Mouse (Mus musculus) adrenal gland, postnatal 14 days (tissue): ENCODE measurements around the gene Rhag. TPM values are rescaled to one million over a fixed set of nuclear protein-coding genes. Genes with fewer than 3 reads are reported as not detected.

ENCODE experiments used
- DNase-seq: peaks from one replicate; pipeline ENCODE4 v3.0.0; 2021; ENCODE audit warnings: mixed read lengths
- total RNA-seq: library from RNA; stranded (reverse); gene quantifications from 2 replicates; pipeline ENCODE4 v1.2.3, GENCODE M21; 2021

The Rhag gene
- total RNA-seq, 1 experiment from 2014 or later: 4.2 TPM

DNA sequence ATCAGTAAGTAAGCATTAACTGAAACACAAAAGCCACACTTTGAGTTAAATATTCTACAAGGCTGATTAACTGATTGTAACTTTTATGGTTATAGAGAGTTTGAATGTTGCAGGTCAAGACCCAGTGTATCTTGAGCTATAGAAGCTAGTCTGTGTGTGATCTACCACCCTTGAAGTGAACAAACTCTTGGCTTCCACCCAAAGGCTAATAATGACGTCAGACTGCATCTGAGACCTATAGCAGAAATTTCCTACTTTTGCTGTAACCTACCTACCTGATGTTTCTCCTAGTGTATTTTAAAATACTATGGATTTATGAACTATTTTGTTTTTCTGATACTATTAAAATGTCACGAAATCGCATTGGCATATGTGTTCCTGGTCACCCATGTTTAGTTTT is 63.8 kb downstream of the Rhag start:
- no peak for DNase-seq

DNA sequence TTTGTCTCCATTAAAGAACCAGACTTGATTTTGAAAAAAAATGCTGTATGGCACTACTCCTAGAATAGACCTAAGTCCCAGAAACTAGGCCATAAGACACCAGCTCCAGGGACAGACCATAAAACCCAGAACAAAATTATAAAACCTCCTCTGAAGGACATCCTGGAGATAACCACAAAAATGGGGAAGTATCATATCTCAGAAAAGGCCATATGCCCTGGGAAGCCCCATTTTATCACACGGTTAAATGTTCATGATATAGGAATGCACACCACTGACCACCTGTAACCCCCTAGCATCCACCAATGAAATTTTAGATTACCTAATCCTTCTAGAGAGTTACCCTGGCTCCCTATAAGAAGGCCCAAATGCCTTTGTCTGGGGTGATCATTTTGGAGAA is 64.6 kb downstream of the Rhag start:
- DNase-seq: no peak

DNA sequence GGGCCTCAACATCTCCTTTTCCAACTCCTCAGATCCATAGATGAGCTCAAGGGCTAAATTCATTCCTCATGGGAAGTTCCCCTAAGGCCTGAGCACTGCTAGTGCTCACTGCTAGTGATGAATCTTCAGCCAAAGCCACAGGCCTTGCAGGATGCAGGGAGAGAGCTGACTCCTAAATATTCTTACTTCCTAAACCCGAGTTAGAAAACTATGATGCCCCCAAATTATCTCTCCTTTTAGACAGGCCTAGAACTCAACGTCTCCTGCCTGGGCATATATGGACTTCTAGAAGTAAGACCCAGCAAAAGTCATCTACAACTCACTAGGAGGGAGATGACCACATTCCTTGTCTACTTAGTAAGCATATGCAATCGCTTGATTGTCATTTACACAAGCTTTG is 66.8 kb downstream of the Rhag start:
- DNase-seq: no peak

DNA sequence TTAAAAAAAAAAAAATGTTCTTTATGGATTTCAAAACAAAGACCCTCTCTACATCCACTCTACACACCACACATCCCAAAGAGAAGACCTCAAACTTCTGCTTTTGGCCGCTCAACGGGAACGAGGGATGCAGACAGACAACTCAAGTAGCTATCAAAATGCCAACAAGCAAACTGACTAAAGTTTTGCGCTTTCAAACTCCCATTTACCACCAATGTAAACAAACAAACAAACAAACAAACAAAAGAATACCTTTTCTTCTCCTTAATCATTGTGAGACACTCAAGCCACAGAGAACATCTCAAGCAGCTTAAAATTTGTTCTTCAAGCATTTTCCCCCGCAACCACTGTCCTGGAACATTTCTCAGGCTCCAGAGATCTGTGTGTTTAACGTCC is 68.6 kb downstream of the Rhag start:
- no peak for DNase-seq

DNA sequence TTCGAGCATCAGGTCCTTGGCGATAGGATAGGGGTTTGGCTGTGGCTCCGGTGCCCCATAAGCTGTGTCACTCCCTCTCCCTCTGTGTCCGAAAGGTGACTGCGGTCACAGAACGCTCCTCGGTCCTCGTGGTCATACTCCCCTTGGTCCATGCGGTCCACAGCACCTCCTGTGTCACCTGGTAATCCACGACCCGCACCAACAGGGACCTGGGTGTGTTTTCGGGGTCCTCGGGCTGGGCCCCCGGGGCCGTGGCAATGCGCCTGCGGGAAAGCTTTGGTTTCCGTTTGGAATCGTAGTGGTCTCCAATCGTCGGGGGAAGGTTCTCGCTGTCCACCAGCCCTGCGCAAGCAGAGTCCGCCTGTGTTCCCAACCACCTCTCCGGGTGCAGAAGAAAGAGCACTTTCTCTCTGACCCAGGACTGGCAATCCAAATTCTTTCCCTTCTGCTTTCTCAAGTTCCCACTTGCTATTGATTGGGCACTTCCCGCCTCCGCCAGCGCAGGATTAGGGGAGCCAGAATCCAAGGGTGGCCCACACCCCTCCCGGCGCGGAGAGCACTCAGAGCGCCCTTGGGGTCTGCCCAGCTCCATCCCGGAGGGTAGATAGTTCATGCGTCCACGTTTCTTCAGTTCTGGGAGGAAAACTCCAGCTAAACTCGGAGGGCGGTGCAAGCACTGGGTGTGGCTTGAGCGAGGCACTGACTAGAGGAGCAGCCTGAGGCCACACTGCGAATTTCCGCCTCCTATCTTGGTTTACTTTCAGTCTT is 69.2 kb downstream of the Rhag start, which contains the start of gene 9130008F23Rik:
Gene 9130008F23Rik, minus strand, starts transcription at position 636 of the 768 bp plus-strand sequence.
- peak; percentile 67 for DNase-seq

DNA sequence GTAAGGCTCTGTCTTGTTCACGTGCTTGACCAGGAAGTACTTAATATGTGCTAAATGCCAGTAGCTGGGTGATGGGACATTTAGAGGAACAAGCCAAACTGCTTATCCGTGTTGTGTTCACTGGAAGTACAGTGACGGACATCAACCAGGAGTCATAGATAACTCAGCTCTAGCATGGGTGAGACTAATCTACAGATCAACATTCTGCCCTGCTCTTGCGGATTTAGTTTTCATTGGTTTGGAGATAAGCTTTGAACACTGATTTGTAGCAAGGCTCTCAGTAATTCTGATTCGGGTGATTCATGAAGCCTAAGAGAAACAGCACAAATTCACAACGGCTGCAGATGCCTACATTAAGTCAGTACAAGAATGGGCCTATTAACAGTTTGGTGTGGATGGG is 71.2 kb downstream of the Rhag start:
- no peak for DNase-seq

DNA sequence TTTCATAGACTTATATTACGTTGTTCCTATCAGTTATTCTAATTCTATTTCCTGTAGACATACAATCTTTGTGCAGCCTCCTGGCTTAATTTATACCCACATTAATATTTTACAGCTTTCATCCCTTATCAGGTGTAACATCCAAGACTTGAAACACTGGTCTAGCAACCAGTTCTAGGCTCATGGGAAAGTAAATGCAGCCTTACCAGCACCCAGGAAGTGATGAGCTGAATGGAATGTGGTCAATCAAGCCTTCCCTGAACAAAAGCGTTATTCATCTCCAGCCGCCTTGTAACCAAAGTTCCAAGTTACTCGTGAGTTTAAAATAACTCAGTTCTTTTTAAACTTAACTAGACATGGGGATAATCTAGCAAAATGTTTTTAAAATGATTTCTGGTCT is 74.2 kb downstream of the Rhag start:
- no peak for DNase-seq

DNA sequence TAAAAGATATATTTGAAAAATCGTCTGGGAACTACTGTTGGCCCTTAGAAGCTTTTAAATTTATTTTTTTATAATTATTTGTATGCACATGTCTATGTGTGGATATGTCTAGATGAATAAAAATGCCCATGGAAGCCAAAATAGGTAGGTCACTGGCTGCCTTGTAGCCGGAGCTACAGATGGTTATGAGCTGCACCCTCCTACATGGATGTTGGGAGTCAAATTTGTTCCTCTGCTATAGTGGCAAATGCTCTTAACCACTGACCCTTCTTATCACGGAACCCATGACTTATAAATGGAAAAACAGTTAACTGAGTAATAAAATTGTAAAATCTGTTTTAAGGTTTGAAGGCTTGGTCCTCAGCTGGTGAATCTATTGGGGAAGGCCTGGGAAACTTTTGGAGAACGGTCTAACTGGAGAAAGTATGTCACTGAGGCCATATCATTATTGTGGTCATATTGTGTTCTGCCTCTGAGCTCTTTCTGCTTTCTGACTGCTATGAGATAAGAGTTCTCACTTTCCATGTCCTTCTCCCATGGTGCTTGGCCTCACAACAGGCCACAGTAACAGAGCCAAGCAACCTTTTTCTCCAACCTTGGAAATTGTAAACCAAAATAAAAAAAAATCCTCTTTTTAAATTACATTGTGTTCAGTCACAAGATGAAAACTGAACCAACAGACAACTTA is 77.1 kb downstream of the Rhag start:
- DNase-seq: no peak

Other genes starting within 250 kb of the Rhag start
- not detected in 2 replicates for gene Esp6, start 249.6 kb upstream of the Rhag start, total RNA-seq
- not detected in 2 replicates for gene Esp4, start 212.5 kb upstream of the Rhag start, total RNA-seq
- not detected in 2 replicates for gene Esp3, start 179.1 kb upstream of the Rhag start, total RNA-seq
- not detected in 2 replicates for gene Esp1, start 84.0 kb upstream of the Rhag start, total RNA-seq
- not detected in 2 replicates for gene Crisp2, start 4.1 kb upstream of the Rhag start, total RNA-seq
- 0.63 and 1.1 TPM in 2 replicates for gene 9130008F23Rik, start 69.4 kb downstream of the Rhag start, total RNA-seq
- gene Glyatl3, start 103.2 kb downstream of the Rhag start, total RNA-seq: not detected in 2 replicates
- 140 and 156 TPM in 2 replicates for gene Mut, start 123.6 kb downstream of the Rhag start, total RNA-seq
- 7.7 and 8.4 TPM in 2 replicates for gene Cenpq, start 123.9 kb downstream of the Rhag start, total RNA-seq